Mouse (Mus musculus) intestine, embryonic 14.5 days (tissue): ENCODE results near the gene Sec11a. TPM values are rescaled to one million over a fixed set of nuclear protein-coding genes. Genes with fewer than 3 reads are reported as not detected.

Source experiments
- ATAC-seq: fragments of 200-750 bp; cut with Nextera tagmentation; replicated peaks from 2 replicates; pipeline ENCODE4 v1.8.0; 2017; ENCODE audit warnings: low read depth, moderate number of reproducible peaks, moderate TSS enrichment, moderate library complexity; ENCODE audit not compliant: low FRiP score, low TSS enrichment
- DNase-seq: peaks from one replicate; pipeline ENCODE4 v3.0.0-alpha.2; 2018; ENCODE audit warnings: low spot score
- H3K27ac ChIP-seq: fragments of 300-500 bp; sonication (generic); 2 replicates; pipeline ENCODE4 v1.5.1; 2014; ENCODE audit warnings: low read depth, mild to moderate bottlenecking, control low read depth
- H3K27me3 ChIP-seq: fragments of 300-500 bp; sonication (generic); replicated peaks from 2 replicates; pipeline ENCODE4 v1.6.1; 2014; ENCODE audit warnings: low read length, control low read depth; ENCODE audit not compliant: control insufficient read depth, insufficient read depth
- H3K36me3 ChIP-seq: fragments of 300-500 bp; sonication (generic); 2 replicates; pipeline ENCODE4 v1.6.1; 2014; ENCODE audit warnings: low read length, control low read depth; ENCODE audit not compliant: control insufficient read depth, insufficient read depth
- H3K4me1 ChIP-seq: fragments of 300-500 bp; sonication (generic); replicated peaks from 2 replicates; pipeline ENCODE4 v1.6.1; 2014; ENCODE audit warnings: low read length, control low read depth, mixed read lengths; ENCODE audit not compliant: control insufficient read depth, insufficient read depth
- H3K4me2 ChIP-seq: fragments of 300-500 bp; sonication (generic); 2 replicates; pipeline ENCODE4 v1.6.1; 2014; ENCODE audit warnings: low read length
- H3K4me3 ChIP-seq: fragments of 300-500 bp; sonication (generic); 2 replicates; pipeline ENCODE4 v1.5.1; 2014; ENCODE audit warnings: low read depth, low read length, control low read depth, mixed read lengths
- H3K9ac ChIP-seq: fragments of 300-500 bp; sonication (generic); 2 replicates; pipeline ENCODE4 v1.6.1; 2014; ENCODE audit warnings: mild to moderate bottlenecking, low read length
- H3K9me3 ChIP-seq: fragments of 300-500 bp; sonication (generic); 2 replicates; pipeline ENCODE4 v1.6.1; 2016; ENCODE audit warnings: low read length, control low read depth; ENCODE audit not compliant: control insufficient read depth
- WGBS: fragments of 180-500 bp; shearing (Covaris S2); extraction: QIAGEN DNeasy Blood & Tissue Kit; methylation state at CpG from one replicate; pipeline ENCODE4 v1.1.7; 2014; 5-methylcytosine and 5-hydroxymethylcytosine counted together
- polyA plus RNA-seq: library from polyadenylated mRNA; unstranded; fragments of >200 nt; fragmentation: Nextera tagmentation; extraction: Ambion mirVana; gene quantifications from 2 replicates; pipeline ENCODE4 v1.2.1, GENCODE M21; 2014

Sec11a gene
- polyA plus RNA-seq, 1 experiment from 2014 or later: 218 TPM

DNA sequence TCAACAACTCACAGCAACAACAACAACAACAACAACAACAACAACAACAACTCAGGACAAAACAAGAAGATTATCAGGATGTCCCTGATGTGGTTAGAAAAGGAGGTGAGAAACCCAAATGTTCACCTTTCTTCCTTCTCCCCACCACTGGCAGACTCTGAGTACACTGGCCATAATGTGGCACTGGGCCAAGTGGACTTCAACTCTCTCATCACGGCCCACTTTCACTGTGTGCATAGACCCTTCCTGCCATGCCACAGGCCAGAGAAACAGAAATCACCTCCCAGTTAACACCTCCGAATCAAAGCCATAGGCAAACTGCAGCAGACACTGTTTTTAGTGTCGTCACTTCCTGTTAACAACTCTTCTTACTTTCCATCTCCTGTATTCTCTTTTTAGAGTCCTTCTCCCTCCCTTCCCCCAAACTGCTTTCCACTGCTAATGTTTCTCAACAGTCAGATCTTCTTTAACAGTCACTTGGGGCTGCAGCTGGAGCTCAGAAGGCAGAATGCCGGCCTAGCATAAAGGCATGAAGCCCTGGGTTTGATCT lies 29.6 kb downstream of the Sec11a start:
- Histone ChIP-seq H3K36me3 (peaks cover 78% of the 10 kb centered on the region), H3K27ac (no peak overlapping the region), H3K27me3 (no peaks in the 10 kb centered on the region), H3K9me3 (no peaks in the 10 kb centered on the region), H3K4me2 (no peak overlapping the region), H3K4me3 (no peak overlapping the region), H3K4me1 (no peaks in the 10 kb centered on the region), H3K9ac (no peak overlapping the region)
- ATAC-seq (no peak), DNase-seq (no peak)
- WGBS: 86% methylated on average over 4 of the region's 4 CpGs

DNA sequence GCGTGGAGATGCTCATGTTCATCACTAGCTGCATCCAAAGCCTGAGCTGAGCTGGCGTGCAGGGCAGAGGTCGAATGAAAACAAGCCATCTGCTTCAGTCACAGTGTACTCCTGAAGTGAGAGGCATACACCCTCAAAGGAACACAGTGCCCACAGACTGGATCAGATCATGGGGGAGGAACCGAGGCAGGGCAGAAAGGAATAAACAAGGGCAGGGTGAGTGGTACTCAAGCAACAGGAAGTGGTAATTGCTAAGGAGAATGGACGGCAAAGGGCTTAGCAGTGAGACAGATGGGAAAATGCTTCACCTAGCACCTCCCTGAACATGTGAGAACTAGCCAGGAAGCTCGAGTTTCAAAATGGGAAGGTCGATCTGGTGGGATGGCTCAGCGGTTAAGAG lies 35.1 kb downstream of the Sec11a start:
- Histone ChIP-seq H3K9me3 (no peaks in the 10 kb centered on the region), H3K4me1 (no peaks in the 10 kb centered on the region), H3K27me3 (no peaks in the 10 kb centered on the region), H3K4me3 (no peak overlapping the region), H3K27ac (no peak overlapping the region), H3K36me3 (peaks cover 74% of the 10 kb centered on the region), H3K4me2 (no peak overlapping the region), H3K9ac (no peak overlapping the region)
- WGBS: 81% methylated on average over 8 of the region's 8 CpGs
- ATAC-seq (no peak), DNase-seq (no peak)

DNA sequence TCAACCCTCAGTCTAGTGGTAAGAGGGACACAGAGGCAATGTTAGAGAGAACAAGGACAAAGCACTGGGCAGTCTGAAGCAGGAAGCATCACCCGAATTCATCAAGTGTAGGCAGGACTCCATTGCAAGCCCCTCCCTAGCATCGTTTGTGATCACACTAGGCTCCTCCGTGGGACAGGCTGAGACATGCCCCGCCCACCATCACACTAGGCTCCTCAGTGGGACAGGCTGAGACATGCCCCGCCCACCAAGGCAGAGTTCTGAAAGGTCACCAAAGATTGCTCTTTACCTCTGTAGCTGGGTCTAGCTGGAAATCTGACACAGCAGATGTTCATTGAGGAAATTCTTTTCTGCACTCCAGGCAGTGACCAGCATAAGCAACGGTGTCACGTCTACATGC lies 36.5 kb downstream of the Sec11a start:
- H3K4me2 ChIP-seq: no peak overlapping the region
- ATAC-seq (no peak), DNase-seq (no peak)
- peaks cover 61% of the 10 kb centered on the region for H3K36me3 ChIP-seq
- H3K4me3 ChIP-seq: no peak overlapping the region
- no peaks in the 10 kb centered on the region for H3K27me3 ChIP-seq
- no peaks in the 10 kb centered on the region for H3K4me1 ChIP-seq
- H3K9me3 ChIP-seq: no peaks in the 10 kb centered on the region
- H3K27ac ChIP-seq: no peak overlapping the region
- WGBS: 75% methylated on average over 7 of the region's 7 CpGs
- no peak overlapping the region for H3K9ac ChIP-seq

DNA sequence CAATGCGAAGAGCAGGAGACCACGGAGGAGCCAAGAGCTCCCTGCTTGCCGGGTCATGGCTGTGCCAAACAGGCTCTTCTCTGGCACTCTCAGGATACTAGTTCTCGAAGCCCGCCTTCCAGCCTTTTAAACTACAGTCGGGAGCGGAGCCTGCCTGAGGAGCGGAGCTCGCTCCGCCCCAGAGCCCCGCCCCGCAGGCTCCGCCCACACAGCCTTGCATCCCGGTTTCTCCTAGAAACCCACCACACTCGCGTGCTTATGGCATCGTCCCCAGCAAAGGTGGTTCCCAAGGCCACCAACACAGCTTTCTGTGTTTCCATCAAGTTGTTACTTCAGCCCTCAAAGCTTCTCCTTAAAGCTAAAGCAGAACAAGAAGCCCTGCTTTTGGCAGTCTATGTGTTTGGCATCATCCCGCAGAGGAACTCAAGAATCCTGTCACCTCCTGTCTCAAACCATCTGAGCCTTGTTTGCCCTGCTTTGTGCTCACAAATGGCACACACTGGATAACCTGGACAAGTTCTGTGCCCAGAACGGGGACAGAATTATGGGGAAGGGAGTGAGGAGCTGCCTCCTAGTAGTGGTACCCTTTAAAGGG lies 42.6 kb downstream of the Sec11a start, which contains the start of gene Nmb:
Gene Nmb (minus strand): TSS at position 156 of the 595 bp plus-strand sequence.
- peak within 1 kb of the TSS; percentile 69 for H3K4me2 ChIP-seq
- peaks cover 16% of the 10 kb centered on the region for H3K4me1 ChIP-seq
- H3K4me3 ChIP-seq: peak within 1 kb of the TSS; percentile 32
- WGBS: 4% methylated on average over 19 of the region's 19 CpGs
- H3K9ac ChIP-seq: peak within 1 kb of the TSS; percentile 45
- DNase-seq (peak; percentile 83), ATAC-seq (0 out of 2 replicates have a peak, but pooled peaks have one; percentile 40)
- H3K36me3 ChIP-seq: peaks cover 7% of the 10 kb centered on the region; the same call in 1 of the 2 replicates
- H3K9me3 ChIP-seq: no peaks in the 10 kb centered on the region
- H3K27me3 ChIP-seq: no peaks in the 10 kb centered on the region
- no peak within 1 kb of the TSS for H3K27ac ChIP-seq

DNA sequence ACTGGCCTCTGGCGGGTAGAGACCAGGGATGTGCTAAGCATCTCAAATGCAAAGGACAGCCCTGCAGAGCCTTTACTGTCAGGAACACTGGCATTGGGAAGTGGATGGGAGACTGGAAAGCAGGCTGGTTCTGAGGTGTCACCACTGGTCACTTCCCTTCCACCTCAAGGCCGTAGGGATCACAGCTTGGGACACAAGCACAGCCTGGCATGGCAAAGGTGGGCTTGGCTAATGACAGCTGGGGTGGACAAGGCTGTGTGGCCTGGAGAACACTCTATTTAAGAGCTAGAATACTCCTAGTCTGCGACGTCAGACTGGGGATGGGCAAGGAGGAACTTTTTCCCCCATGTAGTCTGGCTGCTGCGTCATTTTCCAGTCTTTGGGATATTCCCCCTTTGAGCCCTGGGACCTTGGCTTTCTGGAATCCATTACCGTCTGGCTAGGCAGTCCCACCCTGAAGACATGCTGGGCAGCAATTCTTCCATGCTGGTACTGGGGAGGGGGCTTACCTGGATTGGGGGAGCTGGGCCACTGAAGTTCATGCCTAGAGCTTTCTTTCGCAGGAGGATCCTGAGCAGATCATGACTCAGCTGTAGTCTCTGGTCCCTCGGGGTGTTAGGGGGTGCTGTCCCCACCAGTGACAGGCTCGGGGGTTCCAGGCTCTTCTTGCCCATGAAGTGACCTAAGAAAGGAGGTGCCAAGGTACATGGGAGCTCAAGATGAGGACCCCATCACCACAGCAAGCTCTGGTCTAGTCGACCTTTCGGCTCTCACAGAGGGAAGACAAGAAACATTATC lies 43.8 kb downstream of the Sec11a start:
- ATAC-seq (no peak), DNase-seq (no peak)
- Histone ChIP-seq H3K4me1 (peaks cover 18% of the 10 kb centered on the region), H3K4me3 (no peak overlapping the region), H3K4me2 (no peak overlapping the region; the same call in 1 of the 2 replicates), H3K36me3 (0 out of 2 replicates have a peak, but pooled peaks cover 7% of the 10 kb centered on the region), H3K27me3 (no peaks in the 10 kb centered on the region), H3K9ac (no peak overlapping the region), H3K27ac (no peak overlapping the region), H3K9me3 (no peaks in the 10 kb centered on the region)
- 90% methylated on average over 11 of the region's 11 CpGs for WGBS

DNA sequence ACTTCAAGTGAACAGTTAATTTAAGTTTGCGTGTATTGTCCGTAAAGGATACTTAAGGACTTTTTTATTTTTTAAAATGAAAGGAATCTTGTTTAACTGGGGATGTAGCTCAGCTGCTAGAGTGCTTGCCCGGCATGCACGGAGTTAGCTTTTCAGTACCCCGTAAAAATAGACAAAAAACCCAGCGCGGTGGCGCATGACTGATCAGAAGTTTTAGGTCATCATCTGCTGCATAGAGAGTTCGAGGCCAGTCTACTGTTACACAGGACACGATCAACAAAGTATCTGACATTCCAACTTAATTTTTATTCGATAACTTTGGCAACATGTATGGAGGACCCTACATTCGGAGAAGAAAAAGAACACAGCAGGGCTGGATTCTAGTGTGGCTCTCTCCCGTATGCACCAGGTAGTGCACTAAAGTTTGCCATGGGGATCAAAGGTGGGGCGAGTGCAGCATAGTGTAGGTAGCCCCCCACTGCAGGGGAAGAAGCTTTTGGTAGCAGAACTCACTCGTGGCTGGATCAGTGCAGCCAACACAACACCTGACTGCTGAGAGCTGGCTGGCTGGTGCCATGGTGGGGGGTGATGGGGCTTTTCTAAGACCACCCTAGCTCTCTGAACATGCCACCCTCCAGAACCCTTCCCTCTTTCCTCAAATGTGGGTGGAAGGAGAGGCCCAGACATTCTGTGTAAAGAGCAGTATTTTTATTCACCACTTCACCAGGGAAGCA lies 45.9 kb downstream of the Sec11a start:
- WGBS: 28% methylated on average over 15 of the region's 15 CpGs
- Histone ChIP-seq H3K36me3 (peaks cover 19% of the 10 kb centered on the region), H3K4me1 (peaks cover 18% of the 10 kb centered on the region), H3K27ac (peak overlapping the region; percentile 60; the same call in 1 of the 2 replicates), H3K9me3 (no peaks in the 10 kb centered on the region), H3K4me2 (peak overlapping the region; percentile 88), H3K4me3 (peak overlapping the region; percentile 87), H3K9ac (peak overlapping the region; percentile 71), H3K27me3 (no peaks in the 10 kb centered on the region)
- DNase-seq (no peak), ATAC-seq (0 out of 2 replicates have a peak, but pooled peaks have one; percentile 12)

DNA sequence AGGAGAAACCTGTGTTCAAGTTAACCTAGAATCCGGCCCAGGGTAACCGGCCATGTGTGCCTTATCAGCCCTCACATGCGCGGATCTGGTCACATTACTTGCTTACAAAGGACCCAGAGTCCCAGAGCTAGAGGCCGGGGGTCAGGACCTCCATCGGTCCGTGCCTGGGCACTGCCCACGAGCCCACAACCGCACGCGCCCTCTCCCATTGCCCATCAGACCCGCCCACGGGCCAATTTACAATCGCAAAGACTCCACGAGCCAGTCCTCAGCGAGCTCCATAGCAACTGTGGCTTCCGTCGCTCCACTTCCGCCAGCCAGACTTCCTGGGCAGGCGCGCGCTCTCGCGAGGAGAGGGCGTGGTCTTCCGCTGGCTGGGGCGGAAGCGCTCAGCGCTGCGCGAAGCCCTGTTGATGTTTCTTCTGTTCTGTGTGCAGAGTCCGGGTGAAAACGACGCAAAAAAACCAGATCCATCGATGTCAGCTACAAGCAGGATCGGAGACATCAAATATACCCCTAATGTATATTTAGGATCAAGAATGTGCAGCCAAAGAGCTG lies 46.6 kb downstream of the Sec11a start, which contains the start of gene Wdr73:
Gene Wdr73 (minus strand): TSS at position 326 of the 558 bp plus-strand sequence.
- H3K4me2 ChIP-seq: peak within 1 kb of the TSS; percentile 88
- WGBS: 0% methylated on average over 36 of the region's 36 CpGs
- peak within 1 kb of the TSS; percentile 87 for H3K4me3 ChIP-seq
- no peaks in the 10 kb centered on the region for H3K9me3 ChIP-seq
- ATAC-seq (peak; percentile 94), DNase-seq (peak; percentile 93)
- H3K27me3 ChIP-seq: no peaks in the 10 kb centered on the region
- H3K4me1 ChIP-seq: peaks cover 18% of the 10 kb centered on the region
- H3K36me3 ChIP-seq: peaks cover 25% of the 10 kb centered on the region
- H3K9ac ChIP-seq: peak within 1 kb of the TSS; percentile 71
- peak within 1 kb of the TSS; percentile 60; the same call in 1 of the 2 replicates for H3K27ac ChIP-seq

DNA sequence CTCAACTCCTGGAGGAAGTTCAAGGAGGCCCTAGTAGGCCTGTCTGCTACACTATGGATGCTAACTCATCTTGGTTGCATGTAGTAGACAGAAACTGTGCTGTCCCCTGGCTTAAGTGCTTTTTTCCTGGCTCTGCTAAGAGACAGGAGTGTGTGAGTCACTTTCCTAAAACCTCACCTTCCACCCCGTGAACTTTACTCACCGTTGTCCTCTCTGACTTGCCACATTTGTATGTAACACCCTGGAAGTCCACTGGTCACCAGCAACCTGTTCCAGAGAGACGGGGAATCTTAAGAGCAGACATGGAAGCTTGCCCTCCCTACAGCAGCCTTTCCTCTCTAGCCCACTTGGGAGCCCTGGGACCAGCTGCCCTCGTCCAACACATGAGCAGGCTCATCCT lies 49.9 kb downstream of the Sec11a start:
- Histone ChIP-seq H3K4me3 (no peak overlapping the region), H3K27me3 (no peaks in the 10 kb centered on the region), H3K4me1 (peaks cover 14% of the 10 kb centered on the region), H3K4me2 (no peak overlapping the region), H3K9ac (no peak overlapping the region), H3K9me3 (no peaks in the 10 kb centered on the region), H3K27ac (no peak overlapping the region), H3K36me3 (peaks cover 58% of the 10 kb centered on the region)
- ATAC-seq (no peak), DNase-seq (no peak)
- 91% methylated on average over 4 of the region's 4 CpGs for WGBS
